Mouse (Mus musculus) lung, embryonic 16.5 days (tissue): ENCODE data around the gene Psrc1. TPM values are rescaled to one million over a fixed set of nuclear protein-coding genes. Genes with fewer than 3 reads are reported as not detected.
A peak's percentile ranks its signal among the peaks of the same experiment; 100 is the strongest.

Experiments
- ATAC-seq: fragments of 200-750 bp; cut with Nextera tagmentation; 2 replicates; pipeline ENCODE4 v1.8.0; 2017; ENCODE audit warnings: low read depth, mild to moderate bottlenecking, moderate library complexity
- H3K27ac ChIP-seq: fragments of 300-500 bp; sonication (generic); 2 replicates; pipeline ENCODE4 v1.5.1; 2014; ENCODE audit warnings: mild to moderate bottlenecking, control low read depth, low read length
- H3K27me3 ChIP-seq: fragments of 300-500 bp; sonication (generic); 2 replicates; pipeline ENCODE4 v1.6.1; 2014; ENCODE audit warnings: low read depth, low read length, mixed read lengths; ENCODE audit not compliant: control insufficient read depth, insufficient read depth
- H3K36me3 ChIP-seq: fragments of 300-500 bp; sonication (generic); 2 replicates; pipeline ENCODE4 v1.6.1; 2014; ENCODE audit warnings: low read length; ENCODE audit not compliant: control insufficient read depth, insufficient read depth
- H3K4me1 ChIP-seq: fragments of 300-500 bp; sonication (generic); replicated peaks from 2 replicates; pipeline ENCODE4 v1.6.1; 2014; ENCODE audit warnings: low read length, mixed read lengths; ENCODE audit not compliant: control insufficient read depth, insufficient read depth
- H3K4me2 ChIP-seq: fragments of 300-500 bp; sonication (generic); 2 replicates; pipeline ENCODE4 v1.6.1; 2014; ENCODE audit warnings: low read depth, low read length, control low read depth
- H3K4me3 ChIP-seq: fragments of 300-500 bp; sonication (generic); 2 replicates; pipeline ENCODE4 v1.5.1; 2014; ENCODE audit warnings: mild to moderate bottlenecking, low read length, control low read depth
- H3K9ac ChIP-seq: fragments of 300-500 bp; sonication (generic); 2 replicates; pipeline ENCODE4 v1.6.1; 2014; ENCODE audit warnings: low read length, control low read depth
- H3K9me3 ChIP-seq: fragments of 300-500 bp; sonication (generic); 2 replicates; pipeline ENCODE4 v1.6.1; 2016; ENCODE audit warnings: low read length; ENCODE audit not compliant: control insufficient read depth
- WGBS: fragments of 180-500 bp; shearing (Covaris S2); extraction: QIAGEN DNeasy Blood & Tissue Kit; methylation state at CpG from one replicate; pipeline ENCODE4 v1.1.7; 2014; 5-methylcytosine and 5-hydroxymethylcytosine counted together
- polyA plus RNA-seq: library from polyadenylated mRNA; unstranded; fragments of >200 nt; fragmentation: Nextera tagmentation; extraction: Ambion mirVana; gene quantifications from 2 replicates; pipeline ENCODE4 v1.2.1, GENCODE M21; 2015

The Psrc1 gene
- polyA plus RNA-seq, 1 experiment from 2014 or later = 75.6 TPM

DNA sequence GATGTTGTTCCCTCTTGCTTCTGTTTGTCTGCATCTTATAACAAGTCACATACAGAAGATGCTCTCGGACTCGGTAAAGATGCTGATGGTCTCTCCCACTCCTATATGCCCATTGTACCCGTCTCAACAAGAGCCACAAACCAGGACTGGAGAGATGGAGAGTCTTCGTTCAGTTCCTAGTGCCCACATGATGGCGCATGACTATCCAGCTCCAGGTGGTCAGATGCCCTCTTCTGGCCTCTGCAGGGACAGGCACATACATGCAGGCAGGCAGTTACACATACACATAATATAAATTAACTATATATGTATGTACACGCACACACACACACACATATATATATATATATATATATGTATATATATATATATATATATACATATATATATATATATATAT is 2.9 kb upstream of the Psrc1 start:
- H3K9me3 ChIP-seq = no peaks in the 10 kb centered on the region
- WGBS = 83% methylated on average over 6 of the region's 6 CpGs
- H3K4me1 ChIP-seq = peaks cover 26% of the 10 kb centered on the region
- no peaks in the 10 kb centered on the region for H3K36me3 ChIP-seq
- no peak overlapping the region for H3K4me2 ChIP-seq
- no peak overlapping the region for H3K4me3 ChIP-seq
- no peak overlapping the region for H3K27ac ChIP-seq
- no peak overlapping the region for H3K9ac ChIP-seq
- H3K27me3 ChIP-seq = no peaks in the 10 kb centered on the region
- no peak for ATAC-seq

DNA sequence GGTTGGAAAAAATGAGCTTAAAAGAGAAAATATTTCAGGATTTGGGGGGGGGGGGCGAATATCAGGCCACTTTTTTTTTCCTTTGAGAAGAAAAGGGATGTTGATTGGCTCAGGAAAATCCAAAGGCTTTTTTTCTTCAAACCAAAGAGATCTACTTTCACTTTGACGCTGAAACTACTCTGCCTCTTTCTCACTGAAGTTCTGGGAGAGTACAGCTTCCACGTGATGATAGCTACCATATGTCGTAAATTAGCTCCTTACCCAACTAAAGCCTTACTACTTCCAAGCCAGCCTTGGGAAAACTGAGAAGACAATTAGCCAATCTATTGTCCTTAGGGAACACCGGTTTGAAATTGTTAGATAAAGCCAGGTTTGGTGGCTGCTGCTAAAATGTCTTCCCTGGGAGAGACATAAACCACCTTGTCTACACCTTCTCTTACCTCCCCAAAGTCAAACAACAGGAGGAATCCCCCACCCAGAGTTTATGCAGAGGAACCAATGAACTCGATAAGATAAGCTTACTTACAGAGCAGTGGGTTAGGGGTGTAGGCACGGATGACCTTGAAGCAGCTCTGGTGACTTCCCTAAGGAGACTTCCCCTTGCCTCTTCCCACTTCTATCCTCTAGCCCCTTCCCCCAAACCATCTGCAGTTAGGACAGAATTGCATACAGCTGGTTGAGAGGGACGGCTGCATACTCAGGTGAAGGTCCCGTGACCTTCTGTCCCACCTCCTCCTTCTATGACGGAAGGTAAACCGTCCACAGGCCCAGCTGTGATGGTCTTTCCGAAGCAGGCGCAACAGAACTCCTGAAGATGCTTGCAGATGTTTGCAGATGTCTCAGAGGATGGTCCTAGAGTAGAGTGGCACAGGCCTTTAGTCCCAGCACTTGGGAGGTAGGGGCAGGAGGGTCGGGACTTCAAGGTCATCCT is 1.4 kb upstream of the Psrc1 start:
- H3K27me3 ChIP-seq = no peaks in the 10 kb centered on the region
- peak overlapping the region; percentile 75 for H3K4me2 ChIP-seq
- H3K9ac ChIP-seq = peak overlapping the region; percentile 17; the same call in 1 of the 2 replicates
- peak overlapping the region; percentile 2 for H3K4me3 ChIP-seq
- 58% methylated on average over 14 of the region's 14 CpGs for WGBS
- no peaks in the 10 kb centered on the region for H3K36me3 ChIP-seq
- peak overlapping the region; percentile 17; the same call in 1 of the 2 replicates for H3K27ac ChIP-seq
- H3K4me1 ChIP-seq = peaks cover 26% of the 10 kb centered on the region
- no peaks in the 10 kb centered on the region for H3K9me3 ChIP-seq
- ATAC-seq = no peak

DNA sequence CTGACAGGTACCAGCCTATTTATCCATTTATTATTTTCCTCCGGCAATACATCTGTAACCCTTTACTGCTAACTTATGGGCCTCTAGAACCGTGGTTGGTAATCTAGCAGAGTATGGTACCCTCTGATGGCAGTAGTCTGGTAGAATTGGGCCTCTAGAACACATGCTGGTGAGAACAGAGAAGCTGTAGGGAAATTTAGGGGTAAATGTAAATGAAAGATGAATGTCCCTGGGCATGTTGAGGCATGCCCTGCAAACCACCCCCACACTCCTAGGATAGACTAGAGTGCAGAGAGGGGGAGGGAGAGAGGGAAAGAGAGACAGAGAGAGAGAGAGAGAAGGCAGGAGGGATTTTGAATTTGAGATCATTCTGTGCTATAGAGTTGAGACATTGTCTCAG is 786 bp downstream of the Psrc1 start:
- Histone ChIP-seq H3K4me3 (peak overlapping the region; percentile 67), H3K36me3 (no peaks in the 10 kb centered on the region), H3K4me1 (peaks cover 27% of the 10 kb centered on the region), H3K27ac (0 out of 2 replicates have a peak overlapping the region, but pooled peaks have one; percentile 62), H3K9me3 (no peaks in the 10 kb centered on the region), H3K4me2 (peak overlapping the region; percentile 75), H3K9ac (peak overlapping the region; percentile 66), H3K27me3 (no peaks in the 10 kb centered on the region)
- 19% methylated on average over 2 of the region's 2 CpGs for WGBS
- ATAC-seq = no peak

- Histone ChIP-seq H3K36me3 (no peaks in the 10 kb centered on the region), H3K27me3 (no peaks in the 10 kb centered on the region), H3K4me3 (no peak overlapping the region), H3K9ac (no peak overlapping the region), H3K4me1 (peaks cover 27% of the 10 kb centered on the region), H3K27ac (no peak overlapping the region), H3K4me2 (no peak overlapping the region), H3K9me3 (no peaks in the 10 kb centered on the region)
- no peak for ATAC-seq
- 71% methylated on average over 10 of the region's 10 CpGs for WGBS
These were observed 2.5 kb downstream of the Psrc1 start for GRCm38 (mm10) chr3:108386186-108386585.

DNA sequence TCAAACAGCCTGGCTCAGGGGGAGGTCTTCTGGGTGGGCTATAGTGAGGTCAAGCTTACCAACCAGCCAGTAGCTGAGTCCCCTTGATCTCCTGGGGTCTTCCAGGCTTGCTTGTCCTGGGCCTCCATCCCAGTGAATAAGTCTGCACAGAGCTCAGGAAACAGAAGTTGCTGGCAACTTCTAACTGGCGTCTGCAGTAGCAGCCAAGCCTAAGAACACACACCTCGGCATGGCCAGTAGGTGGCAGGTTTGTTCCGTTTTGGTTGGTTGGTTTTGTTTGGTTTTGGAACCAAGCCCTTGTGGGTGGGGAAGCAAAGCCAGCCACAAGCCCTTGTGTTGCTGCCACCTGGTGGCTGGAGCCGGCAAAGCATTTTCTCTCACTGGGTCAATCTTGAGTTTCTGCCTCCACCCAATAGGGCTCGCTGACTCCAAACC is 5.5 kb downstream of the Psrc1 start:
- WGBS = under 1% methylated on average over 5 of the region's 5 CpGs
- H3K9ac ChIP-seq = no peak overlapping the region
- H3K27ac ChIP-seq = peak overlapping the region; percentile 72

DNA sequence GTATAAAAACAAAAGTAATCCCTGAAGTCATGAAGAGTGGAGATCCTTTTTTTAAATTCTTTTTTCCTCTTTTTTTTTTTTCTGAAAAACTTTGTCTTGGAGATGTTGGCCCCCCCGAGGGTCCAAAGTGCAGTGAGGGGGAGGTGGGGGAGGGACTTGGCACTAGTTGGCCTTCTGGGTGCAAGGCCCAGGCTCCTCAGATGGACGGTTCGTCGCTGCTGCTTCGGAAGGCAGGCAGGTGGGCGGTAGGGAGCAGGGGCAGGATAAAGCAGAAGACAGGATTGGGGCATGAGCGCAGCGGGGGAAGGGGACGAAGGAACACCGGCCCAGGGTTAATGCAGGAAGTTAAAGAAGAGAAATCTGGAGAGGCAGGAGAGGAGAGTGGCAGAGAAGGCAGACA is 8.7 kb downstream of the Psrc1 start:
- Histone ChIP-seq H3K27me3 (no peaks in the 10 kb centered on the region), H3K27ac (no peak overlapping the region), H3K36me3 (peaks cover 5% of the 10 kb centered on the region; the same call in 1 of the 2 replicates), H3K9ac (peak overlapping the region; percentile 22; the same call in 1 of the 2 replicates), H3K4me2 (peak overlapping the region; percentile 36), H3K4me1 (peaks cover 10% of the 10 kb centered on the region; the same call in 1 of the 2 replicates), H3K4me3 (no peak overlapping the region), H3K9me3 (no peaks in the 10 kb centered on the region)
- 17% methylated on average over 10 of the region's 10 CpGs for WGBS
- no peak for ATAC-seq

More for the DNA sequence above, 5.5 kb downstream of the Psrc1 start:
- no peaks in the 10 kb centered on the region for H3K27me3 ChIP-seq
- H3K4me1 ChIP-seq = peaks cover 22% of the 10 kb centered on the region
- ATAC-seq = peak; percentile 84
- H3K36me3 ChIP-seq = no peaks in the 10 kb centered on the region
- H3K4me3 ChIP-seq = no peak overlapping the region
- H3K9me3 ChIP-seq = no peaks in the 10 kb centered on the region
- H3K4me2 ChIP-seq = peak overlapping the region; percentile 4; the same call in 1 of the 2 replicates

DNA sequence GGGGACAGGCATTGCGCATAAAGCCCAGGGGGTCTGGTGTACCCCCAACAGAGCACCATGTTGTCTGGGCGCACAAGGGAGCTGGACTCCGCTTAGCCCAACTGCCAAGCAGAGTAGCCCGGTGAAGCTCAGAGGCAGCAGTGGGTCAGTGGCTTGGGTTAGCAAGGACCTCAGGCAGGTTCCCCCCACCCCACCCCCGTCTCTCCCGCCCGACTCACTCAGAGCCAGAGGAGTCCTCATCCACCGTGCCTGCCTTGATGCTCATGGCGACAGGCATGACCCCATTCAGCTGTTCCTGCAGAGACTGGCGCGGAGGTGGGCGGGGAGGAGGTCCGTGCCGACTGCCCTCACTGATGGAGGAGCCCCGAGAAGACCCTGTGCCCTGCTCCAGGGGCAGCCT is 9.2 kb downstream of the Psrc1 start:
- WGBS = 59% methylated on average over 15 of the region's 15 CpGs
- ATAC-seq = no peak

GRCm38 (mm10) chr3:108398281-108398680 is 14.6 kb downstream of the Psrc1 start:
- WGBS = 79% methylated on average over 9 of the region's 9 CpGs
- H3K9ac ChIP-seq = no peak overlapping the region
- H3K4me1 ChIP-seq = peaks cover 7% of the 10 kb centered on the region; the same call in 1 of the 2 replicates
- H3K4me2 ChIP-seq = no peak overlapping the region
- H3K9me3 ChIP-seq = no peaks in the 10 kb centered on the region
- peaks cover 5% of the 10 kb centered on the region; the same call in 1 of the 2 replicates for H3K36me3 ChIP-seq
- H3K4me3 ChIP-seq = no peak overlapping the region
- no peaks in the 10 kb centered on the region for H3K27me3 ChIP-seq
- no peak for ATAC-seq
- H3K27ac ChIP-seq = no peak overlapping the region

More for the DNA sequence above, 9.2 kb downstream of the Psrc1 start:
- Histone ChIP-seq H3K27ac (no peak overlapping the region), H3K4me3 (no peak overlapping the region), H3K27me3 (no peaks in the 10 kb centered on the region), H3K4me1 (peaks cover 10% of the 10 kb centered on the region; the same call in 1 of the 2 replicates), H3K9ac (no peak overlapping the region; the same call in 1 of the 2 replicates), H3K9me3 (no peaks in the 10 kb centered on the region), H3K4me2 (peak overlapping the region; percentile 36; the same call in 1 of the 2 replicates), H3K36me3 (peaks cover 5% of the 10 kb centered on the region; the same call in 1 of the 2 replicates)

- Histone ChIP-seq H3K4me2 (no peak overlapping the region), H3K27me3 (no peaks in the 10 kb centered on the region), H3K4me1 (peaks cover 7% of the 10 kb centered on the region; the same call in 1 of the 2 replicates), H3K9me3 (no peaks in the 10 kb centered on the region), H3K9ac (no peak overlapping the region), H3K27ac (no peak overlapping the region), H3K36me3 (peaks cover 5% of the 10 kb centered on the region; the same call in 1 of the 2 replicates), H3K4me3 (no peak overlapping the region)
- ATAC-seq = no peak
- WGBS = 80% methylated on average over 5 of the region's 5 CpGs
These were observed 16.8 kb downstream of the Psrc1 start for GRCm38 (mm10) chr3:108400442-108400841.
